Mouse (Mus musculus): Measurements from ENCODE around the gene Pspc1. TPM values are rescaled to one million over a fixed set of nuclear protein-coding genes. Genes with fewer than 3 reads are reported as not detected.
"Not testable (repeated sequence)": the region's sequence is repeated elsewhere in the genome, so short reads cannot be mapped to it uniquely, and the experiment has no call there.

Gene Pspc1
- polyA plus RNA-seq, 1 experiment from 2014 or later: 27.7 TPM

GRCm38 (mm10) chr14:56810781-56811690 is 32.9 kb upstream of the Pspc1 start:
- not testable (repeated sequence) for H3K36me3 ChIP-seq (ENCODE audit: control insufficient read depth, insufficient read depth, low read length); H3K27me3 ChIP-seq (ENCODE audit: control insufficient read depth, insufficient read depth, low read length); H3K9me3 ChIP-seq (ENCODE audit: control insufficient read depth, low read length); ATAC-seq (ENCODE audit: insufficient number of reproducible peaks, insufficient read depth, low FRiP score, low read depth)
- peak overlapping the region; percentile 90 to 91 for H3K27ac ChIP-seq (replicated peaks in 1 of 2; ENCODE audit: control insufficient read depth in 1 of 2, insufficient read depth in 1 of 2, low read depth in 2 of 2, low read length in 2 of 2)
- peaks cover 0 to 15% of the 10 kb centered on the region in 2 experiments; a peak in 3 of 4 replicates for H3K4me1 ChIP-seq (ENCODE audit: control insufficient read depth in 2 of 2, insufficient read depth in 2 of 2, low read length in 2 of 2)
- 1% methylated on average over 41 of the region's 86 CpGs for WGBS
- H3K4me3 ChIP-seq (ENCODE audit: control insufficient read depth in 1 of 2, insufficient read depth in 1 of 2, low read depth in 1 of 2, low read length in 2 of 2): peak overlapping the region; percentile 70 to 82
- peak overlapping the region; percentile 78 for H3K9ac ChIP-seq (ENCODE audit: low read length)
- peak overlapping the region; percentile 79 for H3K4me2 ChIP-seq (ENCODE audit: low read length)

GRCm38 (mm10) chr14:56793243-56793642 is 15.1 kb upstream of the Pspc1 start:
- no peak for ATAC-seq (ENCODE audit: insufficient number of reproducible peaks, insufficient read depth, low FRiP score, low read depth)
- Histone ChIP-seq H3K27ac (replicated peaks in 1 of 2; ENCODE audit: control insufficient read depth in 1 of 2, insufficient read depth in 1 of 2, low read depth in 2 of 2, low read length in 2 of 2) (no peak overlapping the region), H3K36me3 (ENCODE audit: control insufficient read depth, insufficient read depth, low read length) (peaks cover 71% of the 10 kb centered on the region), H3K27me3 (ENCODE audit: control insufficient read depth, insufficient read depth, low read length) (no peaks in the 10 kb centered on the region), H3K4me3 (ENCODE audit: control insufficient read depth in 1 of 2, insufficient read depth in 1 of 2, low read depth in 1 of 2, low read length in 2 of 2) (no peak overlapping the region), H3K4me2 (ENCODE audit: low read length) (no peak overlapping the region), H3K9me3 (ENCODE audit: control insufficient read depth, low read length) (no peaks in the 10 kb centered on the region), H3K9ac (ENCODE audit: low read length) (no peak overlapping the region), H3K4me1 (ENCODE audit: control insufficient read depth in 2 of 2, insufficient read depth in 2 of 2, low read length in 2 of 2) (no peaks in the 10 kb centered on the region)
- 33% methylated on average over 2 of the region's 2 CpGs for WGBS

- WGBS: 70% methylated on average over 1 of the region's 1 CpGs
- no peak overlapping the region for H3K27ac ChIP-seq (replicated peaks in 1 of 2; ENCODE audit: control insufficient read depth in 1 of 2, insufficient read depth in 1 of 2, low read depth in 2 of 2, low read length in 2 of 2)
- H3K27me3 ChIP-seq (ENCODE audit: control insufficient read depth, insufficient read depth, low read length): no peaks in the 10 kb centered on the region
- H3K4me2 ChIP-seq (ENCODE audit: low read length): no peak overlapping the region
- no peaks in the 10 kb centered on the region for H3K4me1 ChIP-seq (ENCODE audit: control insufficient read depth in 2 of 2, insufficient read depth in 2 of 2, low read length in 2 of 2)
- no peak overlapping the region for H3K4me3 ChIP-seq (ENCODE audit: control insufficient read depth in 1 of 2, insufficient read depth in 1 of 2, low read depth in 1 of 2, low read length in 2 of 2)
- H3K36me3 ChIP-seq (ENCODE audit: control insufficient read depth, insufficient read depth, low read length): no peaks in the 10 kb centered on the region
- no peak overlapping the region for H3K9ac ChIP-seq (ENCODE audit: low read length)
- no peaks in the 10 kb centered on the region for H3K9me3 ChIP-seq (ENCODE audit: control insufficient read depth, low read length)
- no peak for ATAC-seq (ENCODE audit: insufficient number of reproducible peaks, insufficient read depth, low FRiP score, low read depth)
Measured at GRCm38 (mm10) chr14:56784575-56784974, 6.5 kb upstream of the Pspc1 start.

GRCm38 (mm10) chr14:56778933-56779300 is 801 bp upstream of the Pspc1 start:
- ATAC-seq (ENCODE audit: insufficient number of reproducible peaks, insufficient read depth, low FRiP score, low read depth): no peak
- no peaks in the 10 kb centered on the region for H3K27me3 ChIP-seq (ENCODE audit: control insufficient read depth, insufficient read depth, low read length)
- no peaks in the 10 kb centered on the region for H3K9me3 ChIP-seq (ENCODE audit: control insufficient read depth, low read length)
- H3K27ac ChIP-seq (replicated peaks in 1 of 2; ENCODE audit: control insufficient read depth in 1 of 2, insufficient read depth in 1 of 2, low read depth in 2 of 2, low read length in 2 of 2): peak overlapping the region; percentile 97 to 100
- WGBS: 37% methylated on average over 3 of the region's 3 CpGs
- H3K4me3 ChIP-seq (ENCODE audit: control insufficient read depth in 1 of 2, insufficient read depth in 1 of 2, low read depth in 1 of 2, low read length in 2 of 2): peak overlapping the region; percentile 97 to 99
- H3K4me2 ChIP-seq (ENCODE audit: low read length): peak overlapping the region; percentile 69
- no peaks in the 10 kb centered on the region for H3K36me3 ChIP-seq (ENCODE audit: control insufficient read depth, insufficient read depth, low read length)
- H3K4me1 ChIP-seq (ENCODE audit: control insufficient read depth in 2 of 2, insufficient read depth in 2 of 2, low read length in 2 of 2): peaks cover 2 to 21% of the 10 kb centered on the region in 2 experiments; a peak in 3 of 4 replicates
- H3K9ac ChIP-seq (ENCODE audit: low read length): peak overlapping the region; percentile 92

GRCm38 (mm10) chr14:56777360-56778136 is 568 bp downstream of the Pspc1 start:
- peak overlapping the region; percentile 69 for H3K4me2 ChIP-seq (ENCODE audit: low read length)
- H3K4me3 ChIP-seq (ENCODE audit: control insufficient read depth in 1 of 2, insufficient read depth in 1 of 2, low read depth in 1 of 2, low read length in 2 of 2): peak overlapping the region; percentile 97 to 99
- no peak; the same call in 1 of the 2 replicates for ATAC-seq (ENCODE audit: insufficient number of reproducible peaks, insufficient read depth, low FRiP score, low read depth)
- WGBS: under 1% methylated on average over 71 of the region's 71 CpGs
- H3K27me3 ChIP-seq (ENCODE audit: control insufficient read depth, insufficient read depth, low read length): no peaks in the 10 kb centered on the region
- no peaks in the 10 kb centered on the region for H3K36me3 ChIP-seq (ENCODE audit: control insufficient read depth, insufficient read depth, low read length)
- peak overlapping the region; percentile 97 to 100 for H3K27ac ChIP-seq (replicated peaks in 1 of 2; ENCODE audit: control insufficient read depth in 1 of 2, insufficient read depth in 1 of 2, low read depth in 2 of 2, low read length in 2 of 2)
- H3K9me3 ChIP-seq (ENCODE audit: control insufficient read depth, low read length): no peaks in the 10 kb centered on the region
- H3K4me1 ChIP-seq (ENCODE audit: control insufficient read depth in 2 of 2, insufficient read depth in 2 of 2, low read length in 2 of 2): peaks cover 2 to 21% of the 10 kb centered on the region in 2 experiments; a peak in 3 of 4 replicates
- H3K9ac ChIP-seq (ENCODE audit: low read length): peak overlapping the region; percentile 92

- 26% methylated on average over 11 of the region's 11 CpGs for WGBS
- H3K4me3 ChIP-seq (ENCODE audit: control insufficient read depth in 1 of 2, insufficient read depth in 1 of 2, low read depth in 1 of 2, low read length in 2 of 2): peak overlapping the region; percentile 97 to 99
- H3K9me3 ChIP-seq (ENCODE audit: control insufficient read depth, low read length): no peaks in the 10 kb centered on the region
- no peak for ATAC-seq (ENCODE audit: insufficient number of reproducible peaks, insufficient read depth, low FRiP score, low read depth)
- H3K36me3 ChIP-seq (ENCODE audit: control insufficient read depth, insufficient read depth, low read length): peaks cover 7% of the 10 kb centered on the region
- H3K27me3 ChIP-seq (ENCODE audit: control insufficient read depth, insufficient read depth, low read length): no peaks in the 10 kb centered on the region
- H3K4me2 ChIP-seq (ENCODE audit: low read length): peak overlapping the region; percentile 69
- no peak overlapping the region for H3K27ac ChIP-seq (replicated peaks in 1 of 2; ENCODE audit: control insufficient read depth in 1 of 2, insufficient read depth in 1 of 2, low read depth in 2 of 2, low read length in 2 of 2)
- peaks cover 2 to 21% of the 10 kb centered on the region in 2 experiments; a peak in 3 of 4 replicates for H3K4me1 ChIP-seq (ENCODE audit: control insufficient read depth in 2 of 2, insufficient read depth in 2 of 2, low read length in 2 of 2)
- H3K9ac ChIP-seq (ENCODE audit: low read length): peak overlapping the region; percentile 92
Measured at GRCm38 (mm10) chr14:56776571-56777238, 1.4 kb downstream of the Pspc1 start.

- ATAC-seq (ENCODE audit: insufficient number of reproducible peaks, insufficient read depth, low FRiP score, low read depth): no peak
- Histone ChIP-seq H3K9me3 (ENCODE audit: control insufficient read depth, low read length) (no peaks in the 10 kb centered on the region), H3K4me2 (ENCODE audit: low read length) (peak overlapping the region; percentile 69), H3K27me3 (ENCODE audit: control insufficient read depth, insufficient read depth, low read length) (no peaks in the 10 kb centered on the region), H3K36me3 (ENCODE audit: control insufficient read depth, insufficient read depth, low read length) (peaks cover 19% of the 10 kb centered on the region), H3K4me3 (ENCODE audit: control insufficient read depth in 1 of 2, insufficient read depth in 1 of 2, low read depth in 1 of 2, low read length in 2 of 2) (peak overlapping the region in 1 of 2 experiments; percentile 97; a peak in 1 of 4 replicates), H3K4me1 (ENCODE audit: control insufficient read depth in 2 of 2, insufficient read depth in 2 of 2, low read length in 2 of 2) (peaks cover 2 to 21% of the 10 kb centered on the region in 2 experiments; a peak in 3 of 4 replicates), H3K9ac (ENCODE audit: low read length) (no peak overlapping the region), H3K27ac (replicated peaks in 1 of 2; ENCODE audit: control insufficient read depth in 1 of 2, insufficient read depth in 1 of 2, low read depth in 2 of 2, low read length in 2 of 2) (no peak overlapping the region)
- WGBS: 70% methylated on average over 4 of the region's 4 CpGs
Measured at GRCm38 (mm10) chr14:56775416-56775815, 2.7 kb downstream of the Pspc1 start.
